Mouse (Mus musculus): ENCODE data around the gene Ptpn3. TPM values are rescaled to one million over a fixed set of nuclear protein-coding genes. Genes with fewer than 3 reads are reported as not detected.

Ptpn3 gene
- polyA plus RNA-seq, 1 experiment from 2014 or later = 1.2 TPM

GRCm38 (mm10) chr4:57294971-57295656 is 6.5 kb downstream of the Ptpn3 start:
- Histone ChIP-seq H3K4me2 (replicated peaks) (no peak overlapping the region), H3K4me3 (no peak overlapping the region), H3K4me1 (peaks cover 14% of the 10 kb centered on the region), H3K9ac (replicated peaks) (no peak overlapping the region), H3K27ac (replicated peaks) (no peak overlapping the region), H3K36me3 (no peaks in the 10 kb centered on the region), H3K27me3 (peaks cover 49% of the 10 kb centered on the region), H3K9me3 (no peaks in the 10 kb centered on the region)
- no peak; the same call in 1 of the 2 replicates for ATAC-seq (ENCODE audit: low FRiP score, low read depth)
- WGBS = 80% methylated on average over 9 of the region's 9 CpGs

DNA sequence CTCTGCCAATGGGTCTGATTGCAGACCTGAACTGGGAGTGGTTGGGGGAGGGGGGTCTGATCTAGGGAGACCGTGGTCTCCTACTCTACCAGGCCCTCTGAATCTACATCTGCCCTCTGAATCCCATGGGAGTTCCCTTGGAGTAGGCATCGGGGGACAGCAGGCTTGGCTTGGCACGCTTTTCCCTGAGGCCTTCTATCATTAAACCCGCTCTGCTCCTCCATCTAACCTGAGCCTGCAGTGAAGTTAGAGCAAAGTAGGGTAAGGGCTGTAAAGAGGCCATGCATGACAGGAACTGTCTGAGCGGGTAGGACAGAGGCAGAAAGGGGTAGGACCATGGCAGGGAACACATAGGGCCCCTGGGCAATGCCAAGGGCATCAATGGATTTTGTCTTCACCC is 9.0 kb downstream of the Ptpn3 start:
- Histone ChIP-seq H3K9ac (replicated peaks) (no peak overlapping the region), H3K4me2 (replicated peaks) (no peak overlapping the region), H3K27ac (replicated peaks) (no peak overlapping the region), H3K27me3 (peaks cover 24% of the 10 kb centered on the region), H3K36me3 (no peaks in the 10 kb centered on the region), H3K4me1 (no peaks in the 10 kb centered on the region), H3K4me3 (no peak overlapping the region), H3K9me3 (no peaks in the 10 kb centered on the region)
- no peak for ATAC-seq (ENCODE audit: low FRiP score, low read depth)
- 82% methylated on average over 5 of the region's 5 CpGs for WGBS

DNA sequence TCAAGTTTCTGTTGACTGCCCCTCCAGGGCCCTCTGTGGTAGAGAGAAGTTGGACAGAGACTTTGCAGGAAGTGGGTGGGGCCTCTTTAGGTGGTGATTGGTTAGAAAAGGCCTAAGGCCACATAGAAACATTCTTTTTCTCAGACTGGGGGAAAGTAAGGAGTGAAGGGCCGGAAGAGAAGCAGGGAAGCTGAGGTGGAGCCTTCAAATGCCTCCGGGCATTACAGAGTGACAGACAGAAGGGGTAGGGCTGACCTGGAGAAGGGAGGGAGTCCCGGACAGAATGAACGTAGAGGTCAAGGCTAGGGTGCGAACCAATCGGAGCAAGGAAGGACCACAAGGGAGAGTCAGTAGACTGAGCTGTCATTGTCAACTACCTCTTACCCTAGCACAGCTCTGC is 11.6 kb downstream of the Ptpn3 start:
- Histone ChIP-seq H3K27me3 (peaks cover 4% of the 10 kb centered on the region; the same call in 1 of the 2 replicates), H3K9me3 (no peaks in the 10 kb centered on the region), H3K4me3 (no peak overlapping the region), H3K4me2 (replicated peaks) (no peak overlapping the region), H3K9ac (replicated peaks) (no peak overlapping the region), H3K27ac (replicated peaks) (no peak overlapping the region), H3K4me1 (no peaks in the 10 kb centered on the region), H3K36me3 (no peaks in the 10 kb centered on the region)
- no peak for ATAC-seq (ENCODE audit: low FRiP score, low read depth)
- WGBS = 85% methylated on average over 6 of the region's 6 CpGs

GRCm38 (mm10) chr4:57287808-57288207 is 13.8 kb downstream of the Ptpn3 start:
- Histone ChIP-seq H3K27ac (replicated peaks) (no peak overlapping the region), H3K9me3 (no peaks in the 10 kb centered on the region), H3K4me1 (no peaks in the 10 kb centered on the region), H3K4me2 (replicated peaks) (no peak overlapping the region), H3K4me3 (no peak overlapping the region), H3K36me3 (no peaks in the 10 kb centered on the region), H3K27me3 (no peaks in the 10 kb centered on the region), H3K9ac (replicated peaks) (no peak overlapping the region)
- no peak for ATAC-seq (ENCODE audit: low FRiP score, low read depth)
- WGBS = 82% methylated on average over 3 of the region's 3 CpGs

- no peak overlapping the region for H3K4me2 ChIP-seq (replicated peaks)
- ATAC-seq (ENCODE audit: low FRiP score, low read depth) = no peak
- no peaks in the 10 kb centered on the region for H3K27me3 ChIP-seq
- no peaks in the 10 kb centered on the region for H3K4me1 ChIP-seq
- no peaks in the 10 kb centered on the region for H3K9me3 ChIP-seq
- H3K4me3 ChIP-seq = no peak overlapping the region
- no peak overlapping the region for H3K27ac ChIP-seq (replicated peaks)
- WGBS = 87% methylated on average over 2 of the region's 2 CpGs
- H3K9ac ChIP-seq (replicated peaks) = no peak overlapping the region
- H3K36me3 ChIP-seq = no peaks in the 10 kb centered on the region
Observed at GRCm38 (mm10) chr4:57285251-57285650, 16.4 kb downstream of the Ptpn3 start.

DNA sequence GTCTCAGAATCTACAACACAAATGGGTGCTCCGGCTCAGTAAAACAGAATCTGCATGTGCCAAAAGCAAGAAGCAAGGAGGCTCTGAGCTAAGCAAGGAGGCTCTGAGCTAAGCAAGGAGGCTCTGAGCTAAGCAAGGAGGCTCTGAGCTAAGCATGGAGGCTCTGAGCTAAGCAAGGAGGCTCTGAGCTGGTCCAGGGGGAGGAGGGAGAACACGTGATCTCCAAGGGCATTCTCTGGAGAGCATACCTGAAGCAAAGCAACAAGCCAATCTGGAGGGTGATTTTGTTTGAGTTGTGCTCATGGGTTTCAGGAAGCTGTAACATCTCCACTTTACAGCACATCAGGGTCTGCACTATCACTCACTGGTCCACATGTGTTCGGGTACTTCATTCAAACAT is 18.4 kb downstream of the Ptpn3 start:
- Histone ChIP-seq H3K4me1 (no peaks in the 10 kb centered on the region; the same call in 1 of the 2 replicates), H3K36me3 (no peaks in the 10 kb centered on the region), H3K9ac (replicated peaks) (no peak overlapping the region), H3K27ac (replicated peaks) (no peak overlapping the region), H3K4me3 (no peak overlapping the region), H3K27me3 (no peaks in the 10 kb centered on the region), H3K4me2 (replicated peaks) (no peak overlapping the region), H3K9me3 (no peaks in the 10 kb centered on the region)
- no peak for ATAC-seq (ENCODE audit: low FRiP score, low read depth)
- 82% methylated on average over 3 of the region's 3 CpGs for WGBS

GRCm38 (mm10) chr4:57282630-57283029 is 19.0 kb downstream of the Ptpn3 start:
- H3K9ac ChIP-seq (replicated peaks) = no peak overlapping the region
- 85% methylated on average over 6 of the region's 6 CpGs for WGBS
- ATAC-seq (ENCODE audit: low FRiP score, low read depth) = no peak
- no peaks in the 10 kb centered on the region for H3K9me3 ChIP-seq
- H3K4me1 ChIP-seq = no peaks in the 10 kb centered on the region; the same call in 1 of the 2 replicates
- H3K36me3 ChIP-seq = no peaks in the 10 kb centered on the region
- no peak overlapping the region for H3K4me3 ChIP-seq
- H3K27ac ChIP-seq (replicated peaks) = no peak overlapping the region
- H3K27me3 ChIP-seq = no peaks in the 10 kb centered on the region
- no peak overlapping the region for H3K4me2 ChIP-seq (replicated peaks)

DNA sequence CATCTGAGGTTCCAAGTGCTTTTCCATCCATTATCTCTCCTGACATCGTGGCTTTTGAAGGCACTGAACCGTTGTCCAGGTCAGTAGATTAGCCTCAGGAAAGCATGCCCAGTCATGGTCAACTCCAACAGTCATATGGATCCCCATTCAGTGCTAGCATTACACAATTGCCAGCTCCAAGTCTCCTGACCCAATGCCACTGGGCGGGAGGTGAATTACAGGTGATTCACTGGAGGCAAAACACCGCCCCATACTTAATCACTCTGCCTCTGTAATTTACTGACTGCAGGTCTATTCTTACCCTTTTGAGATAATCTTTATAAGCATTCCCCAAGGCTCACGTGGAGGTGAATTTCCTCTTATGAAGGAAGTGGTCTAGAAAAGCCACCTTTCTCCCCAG is 19.5 kb downstream of the Ptpn3 start:
- Histone ChIP-seq H3K4me1 (no peaks in the 10 kb centered on the region; the same call in 1 of the 2 replicates), H3K4me2 (replicated peaks) (no peak overlapping the region), H3K27ac (replicated peaks) (no peak overlapping the region), H3K36me3 (no peaks in the 10 kb centered on the region), H3K9me3 (no peaks in the 10 kb centered on the region), H3K9ac (replicated peaks) (no peak overlapping the region), H3K27me3 (no peaks in the 10 kb centered on the region), H3K4me3 (no peak overlapping the region)
- 86% methylated on average over 5 of the region's 5 CpGs for WGBS
- no peak for ATAC-seq (ENCODE audit: low FRiP score, low read depth)

DNA sequence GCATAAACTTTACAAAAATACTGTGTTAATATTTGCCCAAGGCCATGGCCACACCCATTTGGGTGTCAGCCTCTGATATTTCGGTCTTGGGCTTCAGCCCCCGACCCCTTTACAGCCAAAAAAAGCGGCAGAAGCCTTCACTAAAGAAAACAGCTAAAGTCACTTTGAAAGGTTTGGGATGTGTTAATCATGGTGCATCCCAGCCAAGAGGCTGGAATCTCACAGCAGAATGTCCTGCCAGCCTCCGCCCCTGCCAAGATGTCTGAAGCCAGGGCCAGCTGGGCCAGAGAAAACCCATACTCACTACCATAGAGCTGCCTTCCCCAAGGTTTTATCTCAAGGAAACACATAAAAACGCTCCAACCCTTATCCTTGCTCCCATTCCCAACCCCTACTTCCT is 20.7 kb downstream of the Ptpn3 start:
- no peak overlapping the region for H3K9ac ChIP-seq (replicated peaks)
- no peak overlapping the region for H3K27ac ChIP-seq (replicated peaks)
- H3K36me3 ChIP-seq = no peaks in the 10 kb centered on the region
- no peak overlapping the region for H3K4me2 ChIP-seq (replicated peaks)
- H3K4me1 ChIP-seq = no peaks in the 10 kb centered on the region; the same call in 1 of the 2 replicates
- H3K4me3 ChIP-seq = no peak overlapping the region
- H3K27me3 ChIP-seq = no peaks in the 10 kb centered on the region
- ATAC-seq (ENCODE audit: low FRiP score, low read depth) = no peak
- H3K9me3 ChIP-seq = no peaks in the 10 kb centered on the region
- 92% methylated on average over 5 of the region's 5 CpGs for WGBS

GRCm38 (mm10) chr4:57279229-57279628 is 22.4 kb downstream of the Ptpn3 start:
- no peak overlapping the region for H3K4me3 ChIP-seq
- no peak overlapping the region for H3K4me2 ChIP-seq (replicated peaks)
- 44% methylated on average over 8 of the region's 8 CpGs for WGBS
- peaks cover 1% of the 10 kb centered on the region for H3K4me1 ChIP-seq
- H3K9ac ChIP-seq (replicated peaks) = no peak overlapping the region
- no peaks in the 10 kb centered on the region for H3K9me3 ChIP-seq
- no peak overlapping the region for H3K27ac ChIP-seq (replicated peaks)
- ATAC-seq (ENCODE audit: low FRiP score, low read depth) = no peak
- no peaks in the 10 kb centered on the region for H3K36me3 ChIP-seq
- H3K27me3 ChIP-seq = no peaks in the 10 kb centered on the region

- Histone ChIP-seq H3K27me3 (no peaks in the 10 kb centered on the region), H3K27ac (replicated peaks) (no peak overlapping the region), H3K4me2 (replicated peaks) (no peak overlapping the region), H3K9me3 (no peaks in the 10 kb centered on the region), H3K9ac (replicated peaks) (no peak overlapping the region), H3K4me1 (peaks cover 5% of the 10 kb centered on the region), H3K4me3 (no peak overlapping the region), H3K36me3 (no peaks in the 10 kb centered on the region)
- WGBS = 68% methylated on average over 10 of the region's 10 CpGs
- ATAC-seq (ENCODE audit: low FRiP score, low read depth) = no peak
Observed at GRCm38 (mm10) chr4:57278812-57279211, 22.8 kb downstream of the Ptpn3 start.

- no peaks in the 10 kb centered on the region for H3K9me3 ChIP-seq
- no peaks in the 10 kb centered on the region for H3K36me3 ChIP-seq
- H3K4me1 ChIP-seq = peaks cover 5% of the 10 kb centered on the region
- H3K27me3 ChIP-seq = no peaks in the 10 kb centered on the region
- 81% methylated on average over 3 of the region's 3 CpGs for WGBS
- no peak for ATAC-seq (ENCODE audit: low FRiP score, low read depth)
- no peak overlapping the region for H3K27ac ChIP-seq (replicated peaks)
- no peak overlapping the region for H3K9ac ChIP-seq (replicated peaks)
- H3K4me3 ChIP-seq = no peak overlapping the region
- H3K4me2 ChIP-seq (replicated peaks) = no peak overlapping the region
Observed at GRCm38 (mm10) chr4:57277671-57278070, 24.0 kb downstream of the Ptpn3 start.

All from midbrain, embryonic 12.5 days (tissue).